Mouse (Mus musculus): Measurements from ENCODE around the gene Il22.
"Not testable (repeated sequence)": the region's sequence is repeated elsewhere in the genome, so short reads cannot be mapped to it uniquely, and the experiment has no call there.

- not testable (repeated sequence) for TF ChIP-seq POLR2A (IDR thresholded peaks at IDR 0.05; ENCODE audit: insufficient read depth, low read depth, low read length); CTCF (IDR thresholded peaks at IDR 0.05)
These were observed 22.9 kb downstream of the Il22 start for GRCm38 (mm10) chr10:118227629-118228028.

Measured in heart, adult 2 months (tissue).